Mouse (Mus musculus): ENCODE results near the gene Exoc5.

Exoc5 gene

GRCm38 (mm10) chr14:49007979-49008378 is 58.5 kb downstream of the Exoc5 start:
- in situ Hi-C loops (cut with MboI, MseI) = no loop called here

GRCm38 (mm10) chr14:49001655-49002054 is 64.8 kb downstream of the Exoc5 start:
- in situ Hi-C loops (cut with MboI, MseI) = no loop called here

- in situ Hi-C loops (cut with MboI, MseI) = no loop called here
These were observed 67.7 kb downstream of the Exoc5 start for GRCm38 (mm10) chr14:48998795-48999194.

GRCm38 (mm10) chr14:48993861-48994260 is 72.6 kb downstream of the Exoc5 start:
- in situ Hi-C loops (cut with MboI, MseI) = no loop called here

GRCm38 (mm10) chr14:48992070-48992580 is 74.3 kb downstream of the Exoc5 start:
- in situ Hi-C loops (cut with MboI, MseI) = no loop called here

GRCm38 (mm10) chr14:48991144-48991522 is 75.3 kb downstream of the Exoc5 start:
- in situ Hi-C loops (cut with MboI, MseI) = no loop called here

GRCm38 (mm10) chr14:48990471-48991143 is 75.8 kb downstream of the Exoc5 start:
- in situ Hi-C loops (cut with MboI, MseI) = no loop called here

- in situ Hi-C loops (cut with MboI, MseI) = no loop called here
These were observed 76.6 kb downstream of the Exoc5 start for GRCm38 (mm10) chr14:48989831-48990230.

GRCm38 (mm10) chr14:48986231-48986630 is 80.2 kb downstream of the Exoc5 start:
- in situ Hi-C loops (cut with MboI, MseI) = no loop called here

GRCm38 (mm10) chr14:48985673-48986072 is 80.8 kb downstream of the Exoc5 start:
- in situ Hi-C loops (cut with MboI, MseI) = no loop called here

- in situ Hi-C loops (cut with MboI, MseI) = no loop called here
These were observed 87.5 kb downstream of the Exoc5 start for GRCm38 (mm10) chr14:48978971-48979388.

- in situ Hi-C loops (cut with MboI, MseI) = no loop called here
These were observed 94.9 kb downstream of the Exoc5 start for GRCm38 (mm10) chr14:48971546-48971945.

GRCm38 (mm10) chr14:48968670-48969069 is 97.8 kb downstream of the Exoc5 start:
- in situ Hi-C loops (cut with MboI, MseI) = no loop called here
